Mouse (Mus musculus): Measurements from ENCODE around the gene Olfr292. TPM values are rescaled to one million over a fixed set of nuclear protein-coding genes. Genes with fewer than 3 reads are reported as not detected.

The Olfr292 gene
- total RNA-seq (2021), result not detected
- long read RNA-seq, experiment 1, result 0 reads
- long read RNA-seq, experiment 2, result 0 reads

GRCm38 (mm10) chr7:86688030-86688429 is at the start of gene Olfr292:
Gene Olfr292, plus strand, starts transcription at chr7:86688330.
- DNase-seq, result no peak

GRCm38 (mm10) chr7:86648761-86649160 is 39.4 kb upstream of the Olfr292 start, which contains the start of gene Olfr293:
Gene Olfr293, plus strand, starts transcription at chr7:86649061.
- DNase-seq, result no peak

GRCm38 (mm10) chr7:86725013-86725412 is 36.9 kb downstream of the Olfr292 start:
- DNase-seq, result no peak

Other genes with a start within 250 kb of the Olfr292 start
- not detected for gene Olfr299, start 228.4 kb upstream of the Olfr292 start, total RNA-seq (2021)
- not detected for gene Olfr298, start 195.8 kb upstream of the Olfr292 start, total RNA-seq (2021)
- not detected for gene Olfr297, start 168.4 kb upstream of the Olfr292 start, total RNA-seq (2021)
- not detected for gene Olfr295, start 104.5 kb upstream of the Olfr292 start, total RNA-seq (2021)
- not detected for gene Olfr294, start 71.7 kb upstream of the Olfr292 start, total RNA-seq (2021)
- not detected for gene Olfr293, start 39.3 kb upstream of the Olfr292 start, total RNA-seq (2021)
- 1 to 10 TPM in 1 of 2 experiments, under 1 TPM in 1; 0.82 to 1.7 TPM for gene Folh1, start 87.6 kb downstream of the Olfr292 start, total RNA-seq (2021)
- not detected for gene Vmn2r77, start 106.7 kb downstream of the Olfr292 start, total RNA-seq (2021)
- not detected for gene Vmn2r78, start 226.8 kb downstream of the Olfr292 start, total RNA-seq (2021)

All from adrenal gland, postnatal 36 days (tissue).